Mouse (Mus musculus) retina, embryonic 14.5 days (tissue): ENCODE results near the gene Nubpl.

Experiments used
- DNase-seq: peaks from one replicate; pipeline ENCODE4 v3.0.0-alpha.2; 2015; ENCODE audit warnings: low spot score

Nubpl gene

GRCm38 (mm10) chr12:52247438-52247837 lies 149.9 kb downstream of the Nubpl start:
- DNase-seq, result no peak

DNA sequence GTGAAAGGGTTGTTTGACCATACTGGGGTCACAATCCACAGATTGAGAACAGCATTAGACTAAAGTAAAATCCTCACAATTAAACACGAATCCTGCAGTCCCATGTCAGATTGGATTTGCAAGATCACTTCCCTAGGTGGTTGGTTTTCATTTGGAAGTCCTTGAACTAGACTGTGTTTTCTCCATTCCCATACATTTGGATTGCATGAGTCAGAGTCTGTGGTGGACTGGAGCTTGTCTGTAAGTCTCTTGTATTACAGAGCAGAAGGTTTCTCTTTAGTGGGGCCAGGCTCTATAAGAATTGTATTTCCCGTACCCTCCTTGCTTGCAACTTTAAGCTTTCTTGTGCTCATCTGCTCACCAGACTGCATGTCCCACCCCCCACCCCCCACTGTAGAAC lies 151.0 kb downstream of the Nubpl start:
- DNase-seq, result no peak

- no peak for DNase-seq
Observed at GRCm38 (mm10) chr12:52254089-52254488, 156.6 kb downstream of the Nubpl start.

DNA sequence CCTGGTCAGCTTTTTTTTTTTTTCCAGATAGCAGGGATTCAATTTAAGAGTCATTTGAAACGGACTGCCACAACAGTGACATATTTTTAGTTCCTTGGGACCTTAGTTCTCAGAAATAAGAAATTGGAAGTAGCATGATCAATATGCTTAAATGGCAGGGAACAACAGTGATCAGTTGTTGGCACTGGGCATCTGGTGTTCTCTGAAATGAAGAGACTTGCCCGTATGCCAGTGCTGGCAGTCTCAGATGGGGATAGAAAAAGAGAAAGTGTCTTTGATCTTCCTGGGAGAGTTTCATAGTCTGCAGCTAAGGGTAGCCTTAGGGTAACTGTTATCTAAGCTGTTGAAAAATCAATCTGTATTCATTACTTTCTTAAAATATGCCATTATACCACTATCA lies 170.6 kb downstream of the Nubpl start:
- DNase-seq, result no peak

DNA sequence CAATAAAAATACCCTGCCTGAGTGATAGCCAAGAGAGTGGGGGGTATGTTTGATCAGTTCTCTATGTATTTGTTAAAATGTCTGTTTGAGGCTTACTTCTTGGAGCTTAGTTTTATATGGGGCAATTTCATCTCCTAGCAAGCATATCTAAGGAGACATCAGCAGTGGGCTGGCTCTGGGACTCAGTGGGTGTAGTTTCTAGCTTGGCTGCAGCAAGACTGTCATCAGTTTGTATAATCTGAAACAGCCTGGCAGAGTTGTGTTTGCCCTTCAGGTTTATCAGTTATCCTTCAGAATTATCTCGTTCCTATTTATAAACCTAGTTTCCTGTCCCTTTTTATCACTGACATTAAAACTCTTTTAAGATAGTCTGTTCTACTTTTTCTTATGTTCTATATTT lies 175.3 kb downstream of the Nubpl start:
- no peak for DNase-seq

GRCm38 (mm10) chr12:52276320-52276719 lies 178.8 kb downstream of the Nubpl start:
- DNase-seq, result no peak

DNA sequence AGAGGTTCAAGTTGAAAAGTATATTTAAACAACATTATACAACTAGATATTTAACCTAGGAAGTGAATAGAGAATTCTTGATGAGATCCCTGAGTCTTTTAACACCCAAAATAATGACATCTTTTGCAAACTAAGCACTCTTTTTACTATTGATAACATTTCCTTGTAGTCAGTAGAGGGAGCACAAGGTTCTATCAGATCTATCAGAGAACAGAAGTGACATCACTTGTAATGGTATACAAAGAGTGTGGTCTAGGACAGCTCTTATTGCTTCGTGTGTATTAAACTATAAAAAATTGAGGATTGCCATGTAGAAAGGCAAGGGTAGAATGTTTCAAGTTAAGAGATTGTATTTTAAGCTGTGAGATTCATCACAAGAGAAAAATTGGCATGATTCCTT lies 183.7 kb downstream of the Nubpl start:
- no peak for DNase-seq

DNA sequence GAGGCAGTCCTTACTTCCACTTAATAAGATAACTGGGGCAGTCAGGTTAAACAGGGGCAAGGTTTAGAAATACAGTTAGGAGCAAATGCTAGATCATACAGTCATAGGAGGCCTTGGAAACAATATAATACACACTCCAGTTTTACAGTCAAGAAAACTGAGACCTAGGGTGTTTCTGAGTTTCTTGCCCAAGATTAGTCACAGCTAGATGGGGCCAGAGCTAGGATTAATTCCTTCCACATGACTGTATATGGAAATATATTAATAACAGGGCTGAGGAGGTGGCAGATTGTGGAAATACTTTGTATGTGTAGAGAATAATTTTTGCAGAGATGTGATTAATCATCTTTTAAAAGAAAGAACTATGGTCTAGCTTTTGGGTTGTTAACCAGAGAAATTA lies 186.9 kb downstream of the Nubpl start:
- no peak for DNase-seq

DNA sequence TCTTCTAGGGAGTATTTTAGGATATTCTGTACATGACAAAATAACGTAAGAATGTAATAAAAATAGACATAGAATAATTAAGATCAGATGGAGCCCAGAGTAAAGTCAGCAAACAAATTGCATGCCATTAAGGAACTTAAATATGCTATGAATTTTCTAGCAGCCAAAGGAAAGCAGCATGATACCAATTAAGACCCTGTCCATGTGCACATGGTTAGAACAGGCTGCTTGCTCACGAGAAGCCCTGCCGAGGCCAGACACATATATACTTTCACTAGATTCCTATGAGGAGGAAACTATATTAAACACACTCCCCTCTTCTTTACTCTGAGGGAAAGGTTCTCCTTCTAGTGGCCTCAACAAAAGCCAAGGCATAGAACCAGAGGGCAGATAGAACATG lies 189.3 kb downstream of the Nubpl start:
- no peak for DNase-seq

GRCm38 (mm10) chr12:52288537-52288936 lies 191.0 kb downstream of the Nubpl start:
- DNase-seq, result no peak

GRCm38 (mm10) chr12:52288941-52289567 lies 191.5 kb downstream of the Nubpl start:
- peak; percentile 34 for DNase-seq

- DNase-seq, result peak; percentile 30
Observed at GRCm38 (mm10) chr12:52289594-52289993, 192.1 kb downstream of the Nubpl start.

- DNase-seq, result no peak
Observed at GRCm38 (mm10) chr12:52293931-52294330, 196.4 kb downstream of the Nubpl start.

- DNase-seq, result no peak
Observed at GRCm38 (mm10) chr12:52297988-52298387, 200.5 kb downstream of the Nubpl start.

GRCm38 (mm10) chr12:52298683-52299082 lies 201.1 kb downstream of the Nubpl start:
- no peak for DNase-seq

DNA sequence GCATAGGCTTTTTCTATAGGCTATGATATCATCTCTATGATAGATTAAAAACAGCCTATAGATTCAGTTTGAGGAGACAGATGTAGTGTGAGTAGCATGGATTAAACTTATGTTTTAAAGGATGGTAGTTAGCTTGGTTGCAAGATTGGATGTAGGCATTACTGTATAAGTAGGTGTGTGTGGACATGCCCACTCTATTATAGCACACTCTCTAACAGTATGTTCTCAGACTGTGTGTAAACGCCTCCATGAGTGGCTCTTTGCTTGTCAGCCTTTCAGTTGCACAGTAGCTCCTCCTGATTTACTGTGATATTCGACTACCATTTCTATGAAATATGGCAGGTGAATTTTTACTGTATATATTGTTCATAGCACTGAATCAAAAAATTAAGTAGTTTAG lies 205.4 kb downstream of the Nubpl start:
- no peak for DNase-seq

- DNase-seq, result no peak
Observed at GRCm38 (mm10) chr12:52306348-52306747, 208.8 kb downstream of the Nubpl start.

GRCm38 (mm10) chr12:52307331-52307982 lies 209.9 kb downstream of the Nubpl start:
- DNase-seq, result no peak

DNA sequence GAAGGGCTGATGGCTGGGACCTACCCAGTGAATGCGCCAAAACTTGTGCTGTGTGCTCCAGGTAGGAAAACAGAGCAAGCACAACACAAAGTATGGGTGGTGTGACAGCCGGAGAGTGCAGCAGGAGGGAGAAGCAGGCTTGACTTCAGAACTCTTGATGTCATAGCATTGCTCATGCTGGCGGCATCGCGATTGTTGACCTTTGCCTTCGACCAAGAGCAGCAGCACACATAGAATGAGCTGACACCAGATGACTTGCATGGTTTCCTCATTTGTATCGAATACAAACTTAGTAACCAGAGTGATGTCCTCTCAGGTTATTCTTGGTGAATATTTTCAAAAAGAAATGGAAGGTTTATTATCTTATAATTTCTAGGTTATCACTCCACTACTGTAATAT lies 211.1 kb downstream of the Nubpl start:
- DNase-seq, result no peak

GRCm38 (mm10) chr12:52314818-52315217 lies 217.3 kb downstream of the Nubpl start:
- DNase-seq, result no peak

- DNase-seq, result no peak
Observed at GRCm38 (mm10) chr12:52317635-52318034, 220.1 kb downstream of the Nubpl start.

GRCm38 (mm10) chr12:52318426-52318825 lies 220.9 kb downstream of the Nubpl start:
- no peak for DNase-seq

DNA sequence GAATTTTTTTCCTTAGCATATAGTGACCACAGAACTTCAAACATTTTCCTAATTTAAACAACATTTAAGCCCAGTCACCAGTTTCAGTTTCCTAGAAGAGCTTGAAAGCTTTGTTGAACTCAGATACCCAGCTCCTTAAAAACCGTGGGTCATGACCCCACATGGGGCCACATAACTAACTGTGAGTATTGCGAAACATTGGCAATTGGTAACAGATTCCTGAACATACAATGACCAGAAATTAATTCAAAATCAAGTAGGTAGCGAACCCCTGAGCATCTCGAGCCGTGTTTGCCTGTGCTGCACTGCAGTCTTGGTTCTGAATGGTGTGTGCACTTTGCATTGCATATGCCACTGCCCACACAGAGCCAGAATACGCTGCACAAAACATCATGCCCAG lies 221.6 kb downstream of the Nubpl start:
- DNase-seq, result no peak

DNA sequence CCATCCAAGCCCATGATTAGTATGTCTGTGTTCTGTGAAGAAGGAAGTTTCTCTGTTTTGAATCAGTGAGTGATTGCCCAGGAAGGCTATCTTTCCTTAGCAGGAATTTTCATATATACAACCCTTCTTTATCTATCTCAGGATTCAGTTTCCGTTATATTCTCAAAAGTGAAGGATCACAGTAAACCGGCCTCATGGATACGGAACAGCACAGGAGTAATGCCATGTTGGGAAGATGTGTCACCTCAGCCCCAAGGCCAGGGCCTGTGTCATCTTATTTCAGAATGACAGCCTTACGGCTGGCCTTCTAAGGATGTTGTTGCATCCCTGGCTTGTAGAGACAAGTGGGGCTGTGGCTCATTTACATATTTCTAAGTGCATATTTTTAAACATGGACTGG lies 231.0 kb downstream of the Nubpl start:
- no peak for DNase-seq
